Mouse (Mus musculus): ENCODE measurements around the gene Dab1.

DNA sequence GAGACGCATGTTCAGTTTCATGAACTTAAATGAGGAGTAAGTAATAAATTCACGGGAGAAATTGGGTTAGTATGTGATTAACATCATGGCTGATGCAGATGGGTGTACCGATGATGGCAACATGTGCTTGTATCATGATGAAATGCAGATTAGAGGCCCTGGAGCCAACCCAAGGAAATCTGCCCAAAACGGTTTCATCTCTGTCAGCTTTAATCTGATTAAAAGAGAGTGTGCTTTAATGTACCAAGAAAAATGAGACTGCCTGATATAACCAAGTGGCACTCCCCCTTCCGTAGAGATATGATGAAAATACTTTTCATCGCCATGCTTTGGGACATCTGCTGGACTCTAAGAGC is 494.8 kb downstream of the Dab1 start:
- TF ChIP-seq CTCF (IDR thresholded peaks at IDR 0.05; ENCODE audit: extremely low read depth, insufficient read depth, insufficient read length, insufficient replicate concordance), result no peak
- TF ChIP-seq POLR2A (IDR thresholded peaks at IDR 0.05; ENCODE audit: low read depth, low read length), result no peak

Data from spleen, adult 2 months (tissue).